Mouse (Mus musculus): ENCODE data around the gene Plppr4. TPM values are rescaled to one million over a fixed set of nuclear protein-coding genes. Genes with fewer than 3 reads are reported as not detected.

Plppr4 gene
- total RNA-seq, 2 experiments from 2014 or later, result 331 to 351 TPM

DNA sequence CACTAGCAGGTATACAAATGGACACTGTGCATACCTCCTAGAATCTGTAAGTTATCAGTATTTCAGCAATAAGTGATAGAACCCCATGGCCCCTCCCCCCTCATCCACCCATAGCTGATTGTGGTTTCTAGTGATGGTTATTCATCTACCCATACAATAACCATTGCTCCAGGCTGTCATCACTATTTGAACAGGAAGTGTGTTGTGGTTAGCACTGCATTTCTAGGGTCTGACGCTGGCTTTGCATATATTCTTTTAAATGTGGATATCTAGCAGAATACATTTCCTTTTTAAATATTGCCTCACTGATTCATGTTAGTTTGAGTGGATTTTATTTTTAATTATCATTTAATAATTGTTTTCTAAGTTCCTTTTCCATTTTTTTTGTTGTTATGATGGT lies 62.9 kb downstream of the Plppr4 start:
- no peak for DNase-seq (ENCODE audit: low spot score in 2 of 2)

DNA sequence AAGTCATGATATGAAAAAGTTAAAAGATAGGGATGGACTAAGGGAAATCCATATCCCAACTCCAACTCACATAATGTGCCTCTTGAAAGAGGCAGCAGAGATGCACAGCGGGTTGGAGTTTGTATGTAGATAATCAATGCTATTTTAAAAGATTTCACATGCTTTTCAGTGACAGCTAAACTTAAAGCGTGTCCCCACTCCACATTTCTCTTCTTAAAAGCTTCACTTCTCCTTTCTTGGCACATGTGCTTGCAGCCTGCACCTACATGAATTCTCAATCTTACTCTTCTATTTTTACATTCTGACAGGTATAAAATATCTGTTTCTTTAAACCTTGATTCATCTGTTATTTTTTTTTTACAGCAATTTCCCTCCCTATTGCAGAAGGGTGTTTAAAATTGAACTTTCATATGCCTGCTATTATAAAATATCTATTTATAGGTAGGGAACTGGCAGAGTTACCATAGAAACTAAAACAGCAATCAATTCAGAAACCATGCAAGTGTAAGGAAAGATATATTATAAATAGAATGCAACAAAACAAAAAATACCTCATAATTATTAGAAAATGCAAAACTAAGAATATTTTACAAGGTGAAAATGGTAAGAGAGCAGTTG lies 66.3 kb downstream of the Plppr4 start:
- no peak for DNase-seq (ENCODE audit: low spot score in 2 of 2)

Small RNAs within 50 kb of the gene (microRNA-seq; reads per million reads assigned to microRNA genes)
- gene Gm22408, result 0 reads per million in 2 experiments

Other genes starting within 250 kb of the Plppr4 start
- gene Plppr5, start 214.0 kb upstream of the Plppr4 start, total RNA-seq (2021), result 10 to 100 TPM; 48.0 to 49.9 TPM

All from layer of hippocampus, postnatal 14 days (tissue).